Mouse (Mus musculus) neural tube, embryonic 11.5 days (tissue): ENCODE data around the gene Klhdc9. TPM values are rescaled to one million over a fixed set of nuclear protein-coding genes. Genes with fewer than 3 reads are reported as not detected.
A peak's percentile ranks its signal among the peaks of the same experiment; 100 is the strongest.

ENCODE experiments used
- ATAC-seq: fragments of 200-750 bp; cut with Nextera tagmentation; 2 replicates; pipeline ENCODE4 v1.8.0; 2017; ENCODE audit warnings: moderate number of reproducible peaks, mild to moderate bottlenecking, moderate TSS enrichment, moderate library complexity; ENCODE audit not compliant: insufficient read depth, low FRiP score, low TSS enrichment
- DNase-seq: peaks from one replicate; pipeline ENCODE4 v3.0.0-alpha.2; 2015; ENCODE audit warnings: low spot score
- H3K27ac ChIP-seq: fragments of 300-500 bp; sonication (generic); 2 replicates; pipeline ENCODE4 v1.5.1; 2014; ENCODE audit warnings: low read depth, mild to moderate bottlenecking, low read length
- H3K27me3 ChIP-seq: fragments of 300-500 bp; sonication (generic); 2 replicates; pipeline ENCODE4 v1.6.1; 2014; ENCODE audit warnings: mild to moderate bottlenecking, low read length, mixed read lengths; ENCODE audit not compliant: control insufficient read depth, insufficient read depth
- H3K36me3 ChIP-seq: fragments of 300-500 bp; sonication (generic); 2 replicates; pipeline ENCODE4 v1.6.1; 2014; ENCODE audit warnings: mild to moderate bottlenecking, low read length, moderate library complexity, mixed read lengths; ENCODE audit not compliant: control insufficient read depth, insufficient read depth
- H3K4me1 ChIP-seq: fragments of 300-500 bp; sonication (generic); 2 replicates; pipeline ENCODE4 v1.6.1; 2014; ENCODE audit warnings: low read length, mixed read lengths; ENCODE audit not compliant: control insufficient read depth, insufficient read depth
- H3K4me2 ChIP-seq: fragments of 300-500 bp; sonication (generic); 2 replicates; pipeline ENCODE4 v1.6.1; 2014; ENCODE audit warnings: low read depth, mild to moderate bottlenecking, moderate library complexity
- H3K4me3 ChIP-seq: fragments of 300-500 bp; sonication (generic); 2 replicates; pipeline ENCODE4 v1.5.1; 2014; ENCODE audit warnings: low read depth, low read length
- H3K9ac ChIP-seq: fragments of 300-500 bp; sonication (generic); 2 replicates; pipeline ENCODE4 v1.6.1; 2014; ENCODE audit warnings: mild to moderate bottlenecking, low read length
- H3K9me3 ChIP-seq: fragments of 300-500 bp; sonication (generic); 2 replicates; pipeline ENCODE4 v1.6.1; 2016; ENCODE audit warnings: low read length; ENCODE audit not compliant: control insufficient read depth
- WGBS: fragments of 180-500 bp; shearing (Covaris S2); extraction: QIAGEN DNeasy Blood & Tissue Kit; methylation state at CpG from one replicate; pipeline ENCODE4 v1.1.7; 2014; 5-methylcytosine and 5-hydroxymethylcytosine counted together
- polyA plus RNA-seq: library from polyadenylated mRNA; unstranded; fragments of >200 nt; fragmentation: Nextera tagmentation; extraction: Ambion mirVana; gene quantifications from 2 replicates; pipeline ENCODE4 v1.2.1, GENCODE M21; 2014

Klhdc9 gene
- polyA plus RNA-seq, 1 experiment from 2014 or later: 2.2 TPM

- DNase-seq (peak; percentile 2), ATAC-seq (no peak)
- 77% methylated on average over 7 of the region's 7 CpGs for WGBS
Observed at GRCm38 (mm10) chr1:171365934-171366333, 5.3 kb upstream of the Klhdc9 start.

GRCm38 (mm10) chr1:171361106-171362103 lies 807 bp upstream of the Klhdc9 start:
- Histone ChIP-seq H3K4me1 (peaks cover 5% of the 10 kb centered on the region), H3K9me3 (peaks cover 3% of the 10 kb centered on the region; the same call in 1 of the 2 replicates), H3K4me2 (peak overlapping the region; percentile 80), H3K36me3 (0 out of 2 replicates have a peak, but pooled peaks cover 2% of the 10 kb centered on the region), H3K27ac (no peak overlapping the region), H3K9ac (peak overlapping the region; percentile 47), H3K4me3 (peak overlapping the region; percentile 32), H3K27me3 (no peaks in the 10 kb centered on the region)
- DNase-seq: peak; percentile 73
- WGBS: 31% methylated on average over 16 of the region's 16 CpGs
- ATAC-seq: peak; percentile 68

More at GRCm38 (mm10) chr1:171365934-171366333, 5.3 kb upstream of the Klhdc9 start:
- Histone ChIP-seq H3K4me2 (no peak overlapping the region), H3K27me3 (no peaks in the 10 kb centered on the region), H3K4me3 (no peak overlapping the region), H3K9ac (no peak overlapping the region), H3K36me3 (no peaks in the 10 kb centered on the region), H3K27ac (no peak overlapping the region), H3K4me1 (no peaks in the 10 kb centered on the region), H3K9me3 (no peaks in the 10 kb centered on the region)

GRCm38 (mm10) chr1:171360253-171360652 lies 345 bp downstream of the Klhdc9 start:
- Histone ChIP-seq H3K27ac (peak overlapping the region; percentile 45), H3K4me1 (peaks cover 5% of the 10 kb centered on the region), H3K36me3 (0 out of 2 replicates have a peak, but pooled peaks cover 2% of the 10 kb centered on the region), H3K4me2 (peak overlapping the region; percentile 80), H3K9me3 (peaks cover 3% of the 10 kb centered on the region; the same call in 1 of the 2 replicates), H3K4me3 (peak overlapping the region; percentile 32), H3K27me3 (no peaks in the 10 kb centered on the region), H3K9ac (peak overlapping the region; percentile 41)
- ATAC-seq: peak; percentile 66; the same call in 1 of the 2 replicates
- 5% methylated on average over 26 of the region's 26 CpGs for WGBS
- no peak for DNase-seq

- peak; percentile 19 for DNase-seq
Observed at GRCm38 (mm10) chr1:171358421-171358820, 2.2 kb downstream of the Klhdc9 start.

GRCm38 (mm10) chr1:171356814-171357213 lies 3.8 kb downstream of the Klhdc9 start:
- Histone ChIP-seq H3K27ac (no peak overlapping the region), H3K9ac (no peak overlapping the region), H3K4me1 (peaks cover 5% of the 10 kb centered on the region), H3K4me2 (no peak overlapping the region), H3K9me3 (peaks cover 3% of the 10 kb centered on the region; the same call in 1 of the 2 replicates), H3K36me3 (peaks cover 2% of the 10 kb centered on the region; the same call in 1 of the 2 replicates), H3K27me3 (no peaks in the 10 kb centered on the region), H3K4me3 (no peak overlapping the region)
- no peak for DNase-seq
- whole genome bisulfite sequencing: 91% methylated on average over 2 of the region's 2 CpGs
- no peak for ATAC-seq

More at GRCm38 (mm10) chr1:171358421-171358820, 2.2 kb downstream of the Klhdc9 start:
- H3K4me3 ChIP-seq: no peak overlapping the region
- no peak overlapping the region for H3K4me2 ChIP-seq
- ATAC-seq: no peak
- WGBS: 77% methylated on average over 4 of the region's 4 CpGs
- 0 out of 2 replicates have a peak, but pooled peaks cover 2% of the 10 kb centered on the region for H3K36me3 ChIP-seq
- H3K9ac ChIP-seq: no peak overlapping the region
- peaks cover 3% of the 10 kb centered on the region; the same call in 1 of the 2 replicates for H3K9me3 ChIP-seq
- peaks cover 5% of the 10 kb centered on the region for H3K4me1 ChIP-seq
- H3K27ac ChIP-seq: no peak overlapping the region
- H3K27me3 ChIP-seq: no peaks in the 10 kb centered on the region

GRCm38 (mm10) chr1:171355812-171356340 lies 4.7 kb downstream of the Klhdc9 start:
- no peak for ATAC-seq
- DNase-seq: peak; percentile 30
- Histone ChIP-seq H3K4me2 (no peak overlapping the region), H3K27ac (no peak overlapping the region), H3K27me3 (no peaks in the 10 kb centered on the region), H3K4me1 (peaks cover 5% of the 10 kb centered on the region), H3K9me3 (peaks cover 3% of the 10 kb centered on the region; the same call in 1 of the 2 replicates), H3K36me3 (peaks cover 2% of the 10 kb centered on the region; the same call in 1 of the 2 replicates), H3K9ac (no peak overlapping the region), H3K4me3 (no peak overlapping the region)
- WGBS: 83% methylated on average over 5 of the region's 5 CpGs

GRCm38 (mm10) chr1:171349210-171349609 lies 11.4 kb downstream of the Klhdc9 start:
- H3K36me3 ChIP-seq: no peaks in the 10 kb centered on the region; the same call in 1 of the 2 replicates
- DNase-seq (no peak), ATAC-seq (no peak)
- H3K9ac ChIP-seq: no peak overlapping the region
- H3K27me3 ChIP-seq: no peaks in the 10 kb centered on the region
- H3K4me1 ChIP-seq: peaks cover 6% of the 10 kb centered on the region; the same call in 1 of the 2 replicates
- H3K4me3 ChIP-seq: no peak overlapping the region
- WGBS: 95% methylated on average over 2 of the region's 2 CpGs
- no peak overlapping the region for H3K4me2 ChIP-seq
- H3K9me3 ChIP-seq: no peaks in the 10 kb centered on the region
- no peak overlapping the region for H3K27ac ChIP-seq

- H3K9ac ChIP-seq: no peak overlapping the region
- H3K4me2 ChIP-seq: no peak overlapping the region
- H3K27ac ChIP-seq: no peak overlapping the region
- H3K4me3 ChIP-seq: no peak overlapping the region
- peaks cover 6% of the 10 kb centered on the region; the same call in 1 of the 2 replicates for H3K4me1 ChIP-seq
- H3K9me3 ChIP-seq: no peaks in the 10 kb centered on the region
- H3K36me3 ChIP-seq: no peaks in the 10 kb centered on the region; the same call in 1 of the 2 replicates
- no peak for ATAC-seq
- 93% methylated on average over 3 of the region's 3 CpGs for WGBS
- no peaks in the 10 kb centered on the region for H3K27me3 ChIP-seq
- no peak for DNase-seq
Observed at GRCm38 (mm10) chr1:171348665-171349064, 11.9 kb downstream of the Klhdc9 start.
